In the genomic region with DNA sequence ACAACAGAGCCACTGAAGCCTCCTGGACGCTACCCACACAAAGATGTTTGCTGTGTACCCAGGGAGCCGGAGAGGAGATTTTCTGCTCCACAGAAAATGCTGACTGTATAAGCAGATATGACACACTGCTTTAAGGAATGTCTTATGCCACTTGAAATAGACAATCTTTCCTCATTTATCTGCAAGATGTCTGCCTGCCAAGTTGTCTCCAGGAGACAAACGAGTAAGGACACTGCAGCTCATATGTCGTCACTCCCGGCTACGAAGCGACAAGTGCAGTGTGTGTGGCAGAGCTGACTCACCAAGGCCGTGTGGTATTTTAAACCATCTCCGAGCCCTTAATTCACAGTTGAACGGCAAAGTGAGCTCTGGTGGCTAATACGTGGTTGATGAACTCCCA, we compare ENCODE assay signal across 10 mouse cellular contexts. TPM values are rescaled to one million over a fixed set of nuclear protein-coding genes. Genes with fewer than 3 reads are reported as not detected.
A peak's percentile ranks its signal among the peaks of the same experiment; 100 is the strongest.
DNase-seq lines count a peak whose midpoint lies in the region; ATAC-seq and TF ChIP-seq lines count a peak whose summit lies in the region.
"Had no signal": no experiment of that assay in that cellular context is flagged by ENCODE, and none has a peak within 500 bp of the region (broad histone marks: within the 10 kb centered on the region; RNA-seq: fewer than 3 reads in every experiment).

No protein-coding gene starts in this region.

- 60% methylated on average over 11 of the region's 11 CpGs for WGBS in kidney, embryonic 15.5 days
- WGBS in neural tube, embryonic 15.5 days, result 68% methylated on average over 11 of the region's 11 CpGs
- WGBS in thymus, adult 2 months, result 93% methylated on average over 11 of the region's 11 CpGs

- no peak for TF ChIP-seq POLR2A in thymus, adult 2 months (IDR thresholded peaks at IDR 0.05; ENCODE audit: control insufficient read depth, extremely low read depth, insufficient read depth, low read length, poor library complexity)

- no peaks in the 10 kb centered on the region for H3K27me3 ChIP-seq in kidney, embryonic 15.5 days
- H3K27me3 ChIP-seq in neural tube, embryonic 15.5 days (replicated peaks), result no peaks in the 10 kb centered on the region
- no peaks in the 10 kb centered on the region for H3K27me3 ChIP-seq in thymus, adult 2 months (ENCODE audit: control insufficient read depth, insufficient read depth, low read length)
- H3K27me3 ChIP-seq: embryonic facial prominence, embryonic 13.5 days had no signal

- no peak for ATAC-seq in kidney, embryonic 15.5 days (replicated peaks; ENCODE audit: low FRiP score)
- no peak for ATAC-seq in neural tube, embryonic 15.5 days (ENCODE audit: low FRiP score)

- peak overlapping the region; percentile 45; the same call in 1 of the 2 replicates for H3K27ac ChIP-seq in kidney, embryonic 15.5 days
- H3K27ac ChIP-seq in neural tube, embryonic 15.5 days (replicated peaks), result no peak overlapping the region
- no peak overlapping the region for H3K27ac ChIP-seq in thymus, adult 2 months (ENCODE audit: control insufficient read depth, insufficient read depth, low read length)
- H3K27ac ChIP-seq: embryonic facial prominence, embryonic 13.5 days had no signal

- DNase-seq in kidney, adult 8-10 months, result no peak
- DNase-seq in adrenal gland, postnatal 36 days, result peak; percentile 73 to 81
- peak; percentile 71 to 81 for DNase-seq in frontal cortex, postnatal 36 days (ENCODE audit: low spot score in 2 of 2)
- peak; percentile 74 to 85 for DNase-seq in right cerebral cortex, postnatal 10 days (ENCODE audit: low spot score in 2 of 2)
- DNase-seq in kidney, postnatal 14 days, result no peak
- no peak for DNase-seq in thymus, adult 2 months
- DNase-seq: lung, postnatal 36 days had no signal

- no peaks in the 10 kb centered on the region for H3K9me3 ChIP-seq in kidney, embryonic 15.5 days (replicated peaks)
- H3K9me3 ChIP-seq in neural tube, embryonic 15.5 days (replicated peaks), result no peaks in the 10 kb centered on the region
- H3K9me3 ChIP-seq: embryonic facial prominence, embryonic 13.5 days had no signal

- H3K9ac ChIP-seq in kidney, embryonic 15.5 days, result no peak overlapping the region
- H3K9ac ChIP-seq in neural tube, embryonic 15.5 days (replicated peaks), result no peak overlapping the region
- H3K9ac ChIP-seq: embryonic facial prominence, embryonic 13.5 days had no signal

- no peak for TF ChIP-seq CTCF in thymus, adult 2 months (IDR thresholded peaks at IDR 0.05; ENCODE audit: borderline replicate concordance, control insufficient read depth, extremely low read depth, insufficient read depth, low read length, poor library complexity)

- H3K4me2 ChIP-seq in kidney, embryonic 15.5 days, result no peak overlapping the region
- H3K4me2 ChIP-seq in neural tube, embryonic 15.5 days, result no peak overlapping the region
- H3K4me2 ChIP-seq: embryonic facial prominence, embryonic 13.5 days had no signal

- peaks cover 46% of the 10 kb centered on the region for H3K4me1 ChIP-seq in kidney, embryonic 15.5 days
- H3K4me1 ChIP-seq in neural tube, embryonic 15.5 days, result peaks cover 33% of the 10 kb centered on the region
- H3K4me1 ChIP-seq in thymus, adult 2 months (replicated peaks; ENCODE audit: control insufficient read depth, insufficient read depth, low read length), result no peaks in the 10 kb centered on the region

- peaks cover 4% of the 10 kb centered on the region; the same call in 1 of the 2 replicates for H3K36me3 ChIP-seq in kidney, embryonic 15.5 days
- H3K36me3 ChIP-seq in neural tube, embryonic 15.5 days, result no peaks in the 10 kb centered on the region
- no peaks in the 10 kb centered on the region for H3K36me3 ChIP-seq in thymus, adult 2 months (ENCODE audit: control insufficient read depth, insufficient read depth, low read length)

- no peak overlapping the region for H3K4me3 ChIP-seq in kidney, embryonic 15.5 days (replicated peaks)
- no peak overlapping the region for H3K4me3 ChIP-seq in neural tube, embryonic 15.5 days (replicated peaks)
- no peak overlapping the region for H3K4me3 ChIP-seq in thymus, adult 2 months (ENCODE audit: control insufficient read depth, insufficient read depth, low read length)
- H3K4me3 ChIP-seq: embryonic facial prominence, embryonic 13.5 days had no signal

RNA-seq across cellular contexts. Expression of a gene that starts 36.2 kb away (rescaled TPM):
- polyA plus RNA-seq in kidney, embryonic 15.5 days (2015; fragmentation: Nextera tagmentation; extraction: Ambion mirVana), result 269 and 292 TPM in 2 replicates
- 100 to 1,000 TPM; 345 to 351 TPM for total RNA-seq in adrenal gland, postnatal 36 days (2021)
- 454 and 487 TPM in 2 replicates for polyA plus RNA-seq in neural tube, embryonic 15.5 days (2015; fragmentation: Nextera tagmentation; extraction: Ambion mirVana)
- 58.4 and 59.8 TPM in 2 replicates for polyA plus RNA-seq in thymus, adult 2 months (2012; rRNA removed)

Comparison
In these comparisons a context has a peak if more than half of its experiments do, and no peak if none do; other contexts are left out.
1. DNase-seq: peak in adrenal gland, postnatal 36 days (2 of 2), frontal cortex, postnatal 36 days (2 of 2) and right cerebral cortex, postnatal 10 days (2 of 2); none in kidney, adult 8-10 months (0 of 2), kidney, postnatal 14 days (single experiment) and thymus, adult 2 months (single experiment).